Mouse (Mus musculus) lung, adult 2 months (tissue): ENCODE results near the gene Mecom. TPM values are rescaled to one million over a fixed set of nuclear protein-coding genes. Genes with fewer than 3 reads are reported as not detected.

ENCODE experiments used
- DNase-seq: peaks from one replicate; pipeline ENCODE4 v3.0.0; 2022
- H3K4me1 ChIP-seq: fragments of 200-500 bp; 2 replicates; pipeline ENCODE4 v1.6.1; 2011; ENCODE audit warnings: low read length; ENCODE audit not compliant: control insufficient read depth, insufficient read depth
- H3K4me3 ChIP-seq: fragments of 200-500 bp; replicated peaks from 2 replicates; pipeline ENCODE3; 2011; ENCODE audit warnings: low read depth, mild to moderate bottlenecking, control low read depth, low read length; ENCODE audit errors: extremely low read depth
- CTCF ChIP-seq: fragments of 200-500 bp; IDR thresholded peaks from 2 replicates; pipeline ENCODE4 v1.5.1; 2011; ENCODE audit warnings: mild to moderate bottlenecking, low read length, control low read depth; ENCODE audit not compliant: insufficient read depth
- POLR2A ChIP-seq: fragments of 200-500 bp; IDR thresholded peaks from 2 replicates; pipeline ENCODE4 v1.6.1; 2011; ENCODE audit warnings: low read depth, mild to moderate bottlenecking, control low read depth, low read length, borderline replicate concordance; ENCODE audit errors: extremely low read depth
- WGBS: fragments of 180-500 bp; shearing (Covaris S2); methylation state at CpG from one replicate; pipeline ENCODE4 v1.1.7; 2018; 5-methylcytosine and 5-hydroxymethylcytosine counted together
- polyA plus RNA-seq: library from polyadenylated mRNA; depleted of rRNA; stranded (reverse); fragments of >200 nt; gene quantifications from 2 replicates; pipeline ENCODE4 v1.2.3, GENCODE M21; 2012

Mecom gene
- polyA plus RNA-seq, 1 experiment: 16.0 TPM

- peak overlapping the region; percentile 69 for H3K4me3 ChIP-seq
- WGBS: 2% methylated on average over 52 of the region's 52 CpGs
- DNase-seq: peak; percentile 67
- H3K4me1 ChIP-seq: no peaks in the 10 kb centered on the region
- TF ChIP-seq CTCF: no peak
- TF ChIP-seq POLR2A: no peak
Observed at GRCm38 (mm10) chr3:30514051-30514754, 33.6 kb downstream of the Mecom start.

GRCm38 (mm10) chr3:30513314-30513997 lies 34.4 kb downstream of the Mecom start:
- Histone ChIP-seq H3K4me1 (no peaks in the 10 kb centered on the region), H3K4me3 (peak overlapping the region; percentile 69)
- TF ChIP-seq CTCF (no peak), POLR2A (no peak)
- peak; percentile 37 for DNase-seq
- whole genome bisulfite sequencing: 40% methylated on average over 16 of the region's 16 CpGs

- 48% methylated on average over 12 of the region's 12 CpGs for WGBS
- H3K4me3 ChIP-seq: no peak overlapping the region
- H3K4me1 ChIP-seq: no peaks in the 10 kb centered on the region
- TF ChIP-seq POLR2A (no peak), CTCF (no peak)
- peak; percentile 56 for DNase-seq
Observed at GRCm38 (mm10) chr3:30512459-30513030, 35.3 kb downstream of the Mecom start.

- TF ChIP-seq POLR2A: no peak
- no peak for TF ChIP-seq CTCF
- 61% methylated on average over 7 of the region's 7 CpGs for WGBS
- no peak for DNase-seq
- H3K4me3 ChIP-seq: no peak overlapping the region
- peaks cover under 1% of the 10 kb centered on the region; the same call in 1 of the 2 replicates for H3K4me1 ChIP-seq
Observed at GRCm38 (mm10) chr3:30511796-30512195, 36.0 kb downstream of the Mecom start.

- Histone ChIP-seq H3K4me3 (no peak overlapping the region), H3K4me1 (peaks cover 3% of the 10 kb centered on the region; the same call in 1 of the 2 replicates)
- no peak for TF ChIP-seq POLR2A
- TF ChIP-seq CTCF: no peak
- peak; percentile 38 for DNase-seq
- 59% methylated on average over 4 of the region's 4 CpGs for WGBS
Observed at GRCm38 (mm10) chr3:30511062-30511640, 36.7 kb downstream of the Mecom start.

- H3K4me3 ChIP-seq: no peak overlapping the region
- peaks cover 3% of the 10 kb centered on the region; the same call in 1 of the 2 replicates for H3K4me1 ChIP-seq
- no peak for TF ChIP-seq CTCF
- TF ChIP-seq POLR2A: no peak
- WGBS: 49% methylated on average over 8 of the region's 8 CpGs
- DNase-seq: no peak
Observed at GRCm38 (mm10) chr3:30510646-30511045, 37.2 kb downstream of the Mecom start.

- peak; percentile 58 for DNase-seq
- Histone ChIP-seq H3K4me1 (peaks cover 3% of the 10 kb centered on the region; the same call in 1 of the 2 replicates), H3K4me3 (no peak overlapping the region)
- 18% methylated on average over 16 of the region's 16 CpGs for WGBS
- TF ChIP-seq CTCF: no peak
- no peak for TF ChIP-seq POLR2A
Observed at GRCm38 (mm10) chr3:30510105-30510504, 37.7 kb downstream of the Mecom start.

GRCm38 (mm10) chr3:30508930-30509910 lies 38.6 kb downstream of the Mecom start:
- TF ChIP-seq POLR2A (no peak), CTCF (no peak)
- WGBS: 1% methylated on average over 49 of the region's 55 CpGs
- peak; percentile 74 for DNase-seq
- Histone ChIP-seq H3K4me1 (peaks cover 3% of the 10 kb centered on the region), H3K4me3 (peak overlapping the region; percentile 69)

GRCm38 (mm10) chr3:30508296-30508929 lies 39.4 kb downstream of the Mecom start:
- DNase-seq: peak; percentile 84
- H3K4me1 ChIP-seq: peaks cover 3% of the 10 kb centered on the region
- peak; percentile 2; the same call in 1 of the 2 replicates for TF ChIP-seq CTCF
- TF ChIP-seq POLR2A: peak; percentile 26; the same call in 1 of the 2 replicates
- WGBS: under 1% methylated on average over 73 of the region's 73 CpGs
- peak overlapping the region; percentile 69 for H3K4me3 ChIP-seq
